In the genomic region with DNA sequence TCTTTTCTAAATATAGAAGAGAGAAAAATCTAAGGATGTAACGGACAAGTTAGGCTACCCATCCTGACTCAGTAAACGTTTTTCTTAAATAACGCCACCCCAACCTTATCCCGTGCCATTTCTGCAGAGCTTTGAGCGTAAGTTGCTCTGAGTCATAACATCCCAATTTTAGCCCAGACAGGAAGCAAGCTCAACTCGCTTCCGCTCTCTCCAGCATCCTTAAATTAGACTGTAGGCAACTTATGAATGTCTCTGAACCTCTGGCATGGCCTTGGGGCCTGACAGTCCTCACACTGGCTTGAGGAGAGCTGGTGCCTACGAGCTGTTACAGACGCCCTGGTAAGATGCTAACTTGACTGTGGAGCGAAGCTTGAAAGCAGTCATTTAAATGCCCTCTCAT, we compare ENCODE assay signal across 14 mouse cellular contexts. TPM values are rescaled to one million over a fixed set of nuclear protein-coding genes. Genes with fewer than 3 reads are reported as not detected.
DNase-seq lines count a peak whose midpoint lies in the region; ATAC-seq and TF ChIP-seq lines count a peak whose summit lies in the region.
"Had no signal": no experiment of that assay in that cellular context is flagged by ENCODE, and none has a peak within 500 bp of the region (broad histone marks: within the 10 kb centered on the region; RNA-seq: fewer than 3 reads in every experiment).

No protein-coding gene starts in this region.

- no peak for ATAC-seq in intestine, embryonic 16.5 days
- ATAC-seq in intestine, postnatal 0 days = no peak
- no peak for ATAC-seq in lung, embryonic 15.5 days (ENCODE audit: borderline replicate concordance, extremely low read depth, low FRiP score, low TSS enrichment)
- ATAC-seq: liver, embryonic 12.5 days had no signal

- H3K36me3 ChIP-seq in intestine, embryonic 16.5 days (ENCODE audit: control insufficient read depth, insufficient read depth, low read length) = peaks cover 18% of the 10 kb centered on the region
- peaks cover 39% of the 10 kb centered on the region for H3K36me3 ChIP-seq in intestine, postnatal 0 days (ENCODE audit: control insufficient read depth, insufficient read depth)
- H3K36me3 ChIP-seq in lung, embryonic 15.5 days = peaks cover 29% of the 10 kb centered on the region

- intact Hi-C loops in heart, postnatal 10 days (cut with DNase I) = loop anchor here (5.0 kb wide), 1 partner anchor 51 kb away; a partner anchor contains a TSS

- H3K4me3 ChIP-seq in intestine, embryonic 16.5 days (ENCODE audit: low read length) = no peak overlapping the region
- H3K4me3 ChIP-seq in intestine, postnatal 0 days (ENCODE audit: low read depth, low read length) = no peak overlapping the region
- no peak overlapping the region for H3K4me3 ChIP-seq in lung, embryonic 15.5 days
- H3K4me3 ChIP-seq: hindbrain, embryonic 12.5 days; liver, embryonic 12.5 days; myocyte had no signal

- no peaks in the 10 kb centered on the region for H3K27me3 ChIP-seq in intestine, embryonic 16.5 days (replicated peaks; ENCODE audit: control insufficient read depth, insufficient read depth, low read length)
- no peaks in the 10 kb centered on the region for H3K27me3 ChIP-seq in intestine, postnatal 0 days (replicated peaks; ENCODE audit: control insufficient read depth, insufficient read depth, low read length)
- H3K27me3 ChIP-seq in lung, embryonic 15.5 days = peaks cover 3% of the 10 kb centered on the region; the same call in 1 of the 2 replicates

- peak overlapping the region; percentile 45 for H3K27ac ChIP-seq in intestine, embryonic 16.5 days (ENCODE audit: low read length)
- no peak overlapping the region for H3K27ac ChIP-seq in intestine, postnatal 0 days (ENCODE audit: low read depth, low read length)
- H3K27ac ChIP-seq in lung, embryonic 15.5 days = 0 out of 2 replicates have a peak overlapping the region, but pooled peaks have one; percentile 11
- H3K27ac ChIP-seq: hindbrain, embryonic 12.5 days; liver, embryonic 12.5 days had no signal

- DNase-seq in lung, adult 18-20 months = no peak
- DNase-seq in heart, postnatal 10 days = peak; percentile 34 to 38
- DNase-seq in telencephalon, adult 2 months (ENCODE audit: low read depth, low spot score) = peak; percentile 80
- DNase-seq in adrenal gland, postnatal 25 days = no peak

- 0 out of 2 replicates have a peak overlapping the region, but pooled peaks have one; percentile 10 for H3K9ac ChIP-seq in intestine, embryonic 16.5 days (ENCODE audit: low read depth, low read length)
- no peak overlapping the region for H3K9ac ChIP-seq in intestine, postnatal 0 days (ENCODE audit: low read depth, low read length)
- no peak overlapping the region for H3K9ac ChIP-seq in lung, embryonic 15.5 days
- H3K9ac ChIP-seq: hindbrain, embryonic 12.5 days; liver, embryonic 12.5 days had no signal

- H3K4me1 ChIP-seq in intestine, embryonic 16.5 days (ENCODE audit: control insufficient read depth, insufficient read depth, low read length) = peaks cover 9% of the 10 kb centered on the region
- H3K4me1 ChIP-seq in intestine, postnatal 0 days (replicated peaks; ENCODE audit: control insufficient read depth, insufficient read depth, low read length) = no peaks in the 10 kb centered on the region; the same call in 1 of the 2 replicates
- H3K4me1 ChIP-seq in lung, embryonic 15.5 days = peaks cover 11% of the 10 kb centered on the region; the same call in 1 of the 2 replicates

- no peak overlapping the region for H3K4me2 ChIP-seq in intestine, embryonic 16.5 days (ENCODE audit: low read depth, low read length)
- H3K4me2 ChIP-seq in intestine, postnatal 0 days (replicated peaks; ENCODE audit: low read depth) = no peak overlapping the region
- H3K4me2 ChIP-seq in lung, embryonic 15.5 days = no peak overlapping the region
- H3K4me2 ChIP-seq: hindbrain, embryonic 12.5 days; liver, embryonic 12.5 days had no signal

- H3K9me3 ChIP-seq in intestine, embryonic 16.5 days (ENCODE audit: control insufficient read depth, low read length) = no peaks in the 10 kb centered on the region
- H3K9me3 ChIP-seq in intestine, postnatal 0 days (ENCODE audit: control insufficient read depth) = no peaks in the 10 kb centered on the region
- no peaks in the 10 kb centered on the region for H3K9me3 ChIP-seq in lung, embryonic 15.5 days
- H3K9me3 ChIP-seq: hindbrain, embryonic 12.5 days; liver, embryonic 12.5 days had no signal

- no peak for TF ChIP-seq CTCF in intestine, postnatal 0 days (IDR thresholded peaks at IDR 0.05; ENCODE audit: low read depth)

- WGBS in intestine, embryonic 16.5 days = 83% methylated on average over 10 of the region's 10 CpGs
- WGBS in intestine, postnatal 0 days = 86% methylated on average over 10 of the region's 10 CpGs
- WGBS in lung, embryonic 15.5 days = 72% methylated on average over 10 of the region's 10 CpGs

RNA-seq across cellular contexts. Expression of a gene that starts 5.2 kb away (rescaled TPM):
- not detected in 2 replicates for polyA plus RNA-seq in intestine, embryonic 16.5 days (2015; fragmentation: Nextera tagmentation; extraction: Ambion mirVana)
- not detected in 2 replicates for polyA plus RNA-seq in intestine, postnatal 0 days (2015; fragmentation: Nextera tagmentation; extraction: Ambion mirVana)
- polyA plus RNA-seq in lung, embryonic 15.5 days (2015; fragmentation: Nextera tagmentation; extraction: Ambion mirVana) = not detected in 2 replicates
- total RNA-seq in heart, postnatal 10 days (2021) = not detected
- not detected in 2 replicates for total RNA-seq in adrenal gland, postnatal 25 days (2021)
- total RNA-seq: ES-E14; gastrocnemius, adult 8-10 months; megakaryocyte-erythroid progenitor cell, adult 5-6 weeks had no signal
- polyA plus RNA-seq: embryonic facial prominence, embryonic 14.5 days; hindbrain, embryonic 12.5 days; liver, embryonic 12.5 days had no signal

RNA-seq across cellular contexts. Expression of a gene that starts 15.1 kb away (rescaled TPM):
- 0.57 and 0.83 TPM in 2 replicates for polyA plus RNA-seq in intestine, embryonic 16.5 days (2015; fragmentation: Nextera tagmentation; extraction: Ambion mirVana)
- 0.35 and 0.77 TPM in 2 replicates for polyA plus RNA-seq in intestine, postnatal 0 days (2015; fragmentation: Nextera tagmentation; extraction: Ambion mirVana)
- polyA plus RNA-seq in lung, embryonic 15.5 days (2015; fragmentation: Nextera tagmentation; extraction: Ambion mirVana) = 0.87 and 1.1 TPM in 2 replicates
- total RNA-seq in heart, postnatal 10 days (2021) = not detected
- total RNA-seq in adrenal gland, postnatal 25 days (2021) = not detected in 2 replicates
- total RNA-seq: ES-E14; gastrocnemius, adult 8-10 months; megakaryocyte-erythroid progenitor cell, adult 5-6 weeks had no signal
- polyA plus RNA-seq: myocyte had no signal

RNA-seq across cellular contexts. Expression of a gene that starts 43.8 kb away (rescaled TPM):
- polyA plus RNA-seq in intestine, embryonic 16.5 days (2015; fragmentation: Nextera tagmentation; extraction: Ambion mirVana) = 3.1 TPM in 2 replicates
- 1.6 TPM in 2 replicates for polyA plus RNA-seq in intestine, postnatal 0 days (2015; fragmentation: Nextera tagmentation; extraction: Ambion mirVana)
- 2.8 and 3.5 TPM in 2 replicates for polyA plus RNA-seq in lung, embryonic 15.5 days (2015; fragmentation: Nextera tagmentation; extraction: Ambion mirVana)
- 1 to 10 TPM; 3.8 to 4.3 TPM for total RNA-seq in heart, postnatal 10 days (2021)
- total RNA-seq in adrenal gland, postnatal 25 days (2021) = 7.0 TPM in 2 replicates

RNA-seq across cellular contexts. Expression of a gene that starts 52.5 kb away (rescaled TPM):
- 2.2 and 2.3 TPM in 2 replicates for polyA plus RNA-seq in intestine, embryonic 16.5 days (2015; fragmentation: Nextera tagmentation; extraction: Ambion mirVana)
- 0.80 and 1.0 TPM in 2 replicates for polyA plus RNA-seq in intestine, postnatal 0 days (2015; fragmentation: Nextera tagmentation; extraction: Ambion mirVana)
- polyA plus RNA-seq in lung, embryonic 15.5 days (2015; fragmentation: Nextera tagmentation; extraction: Ambion mirVana) = 2.7 and 3.7 TPM in 2 replicates
- 10 to 100 TPM; 14.4 to 15.6 TPM for total RNA-seq in heart, postnatal 10 days (2021)
- total RNA-seq in adrenal gland, postnatal 25 days (2021) = 15.6 and 19.9 TPM in 2 replicates

Comparison
In these comparisons a context has a peak if more than half of its experiments do, and no peak if none do; other contexts are left out.
1. DNase-seq: peak in heart, postnatal 10 days (2 of 2) and telencephalon, adult 2 months (single experiment); none in lung, adult 18-20 months (0 of 2) and adrenal gland, postnatal 25 days (single experiment).